Mouse (Mus musculus): ENCODE measurements around the gene Hnrnph3. TPM values are rescaled to one million over a fixed set of nuclear protein-coding genes. Genes with fewer than 3 reads are reported as not detected.
A peak's percentile ranks its signal among the peaks of the same experiment; 100 is the strongest.

The Hnrnph3 gene
- polyA plus RNA-seq, 1 experiment from 2014 or later, result 55.8 TPM

DNA sequence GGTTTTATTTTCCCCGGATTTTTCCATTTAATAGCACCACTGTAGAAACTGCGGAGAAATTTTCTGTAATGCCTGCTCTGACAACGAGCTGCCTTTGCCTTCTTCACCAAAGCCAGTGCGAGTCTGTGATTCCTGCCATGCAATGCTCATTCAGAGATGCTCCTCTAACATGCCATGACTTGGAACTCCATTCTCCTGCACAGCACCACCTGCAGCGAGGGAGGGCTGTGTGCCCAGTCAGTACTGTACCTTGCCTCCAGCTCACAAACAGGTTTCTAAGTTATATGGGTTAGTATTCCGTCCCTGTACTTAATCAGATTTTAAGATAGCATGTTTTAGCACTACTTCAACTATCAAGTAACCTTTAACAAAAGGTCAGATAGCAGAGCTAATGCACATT is 12.5 kb downstream of the Hnrnph3 start:
- Histone ChIP-seq H3K27me3 (replicated peaks; ENCODE audit: control insufficient read depth, insufficient read depth, low read length) (no peaks in the 10 kb centered on the region), H3K27ac (ENCODE audit: low read depth) (no peak overlapping the region), H3K4me3 (ENCODE audit: low read depth, low read length) (no peak overlapping the region), H3K4me1 (replicated peaks; ENCODE audit: control insufficient read depth, insufficient read depth, low read length) (no peaks in the 10 kb centered on the region), H3K36me3 (ENCODE audit: control insufficient read depth, insufficient read depth, low read length) (peaks cover 96% of the 10 kb centered on the region), H3K9ac (ENCODE audit: low read length) (no peak overlapping the region), H3K9me3 (ENCODE audit: control insufficient read depth, low read length) (no peaks in the 10 kb centered on the region), H3K4me2 (ENCODE audit: low read length) (no peak overlapping the region)
- no peak for ATAC-seq (replicated peaks; ENCODE audit: low FRiP score, low TSS enrichment, low read depth)
- WGBS, result 89% methylated on average over 6 of the region's 6 CpGs
- no peak for DNase-seq (ENCODE audit: low spot score)

DNA sequence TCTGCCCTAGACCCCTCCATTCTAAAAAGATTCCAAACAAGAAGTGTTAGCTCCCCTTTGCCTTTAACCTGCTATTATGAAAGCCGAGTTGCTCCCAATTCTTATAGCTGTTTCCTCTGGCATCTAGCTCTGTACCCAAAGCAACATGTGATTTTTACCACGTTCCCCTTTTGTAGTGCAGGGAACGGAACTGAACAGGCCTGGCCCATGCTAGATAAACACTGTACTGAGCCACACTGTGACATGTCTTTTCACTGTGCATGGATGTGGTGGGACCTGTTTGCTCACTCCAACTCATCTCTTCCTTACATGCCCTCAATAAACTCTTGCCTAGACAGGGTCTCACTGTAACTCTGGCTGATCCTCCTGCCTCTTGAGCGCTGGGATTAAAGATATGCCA is 13.7 kb downstream of the Hnrnph3 start:
- Histone ChIP-seq H3K36me3 (ENCODE audit: control insufficient read depth, insufficient read depth, low read length) (peaks cover 93% of the 10 kb centered on the region), H3K4me3 (ENCODE audit: low read depth, low read length) (no peak overlapping the region)
- no peak for ATAC-seq (replicated peaks; ENCODE audit: low FRiP score, low TSS enrichment, low read depth)

DNA sequence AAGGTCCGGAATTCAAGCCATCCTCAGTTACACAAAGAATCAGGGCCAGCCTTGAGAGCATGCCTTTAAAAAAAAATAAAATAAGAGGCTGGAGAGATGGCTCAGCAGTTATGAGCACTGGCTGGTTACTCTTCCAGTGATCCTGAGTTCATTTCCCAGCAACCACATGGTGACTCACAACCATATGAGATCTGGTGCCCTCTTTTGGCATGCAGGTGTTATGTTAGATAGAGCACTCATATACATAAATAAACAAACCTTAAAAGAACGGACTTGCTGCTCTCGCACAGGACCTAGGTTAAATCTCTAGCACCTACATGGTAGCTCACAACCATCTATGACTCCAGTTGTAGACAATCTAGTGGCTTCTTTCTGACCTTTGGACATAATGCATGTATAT is 15.8 kb downstream of the Hnrnph3 start:
- H3K27me3 ChIP-seq (replicated peaks; ENCODE audit: control insufficient read depth, insufficient read depth, low read length), result no peaks in the 10 kb centered on the region
- H3K9me3 ChIP-seq (ENCODE audit: control insufficient read depth, low read length), result no peaks in the 10 kb centered on the region
- no peaks in the 10 kb centered on the region for H3K4me1 ChIP-seq (replicated peaks; ENCODE audit: control insufficient read depth, insufficient read depth, low read length)
- H3K4me2 ChIP-seq (ENCODE audit: low read length), result no peak overlapping the region
- no peak overlapping the region for H3K9ac ChIP-seq (ENCODE audit: low read length)
- no peak overlapping the region for H3K27ac ChIP-seq (ENCODE audit: low read depth)
- peaks cover 94% of the 10 kb centered on the region for H3K36me3 ChIP-seq (ENCODE audit: control insufficient read depth, insufficient read depth, low read length)
- WGBS, result 53% methylated on average over 3 of the region's 3 CpGs
- H3K4me3 ChIP-seq (ENCODE audit: low read depth, low read length), result no peak overlapping the region
- no peak for ATAC-seq (replicated peaks; ENCODE audit: low FRiP score, low TSS enrichment, low read depth)
- DNase-seq (ENCODE audit: low spot score), result no peak

More for the DNA sequence above, 13.7 kb downstream of the Hnrnph3 start:
- no peak overlapping the region for H3K27ac ChIP-seq (ENCODE audit: low read depth)
- H3K27me3 ChIP-seq (replicated peaks; ENCODE audit: control insufficient read depth, insufficient read depth, low read length), result no peaks in the 10 kb centered on the region
- WGBS, result 77% methylated on average over 4 of the region's 4 CpGs
- no peak overlapping the region for H3K9ac ChIP-seq (ENCODE audit: low read length)
- no peaks in the 10 kb centered on the region for H3K4me1 ChIP-seq (replicated peaks; ENCODE audit: control insufficient read depth, insufficient read depth, low read length)
- no peaks in the 10 kb centered on the region for H3K9me3 ChIP-seq (ENCODE audit: control insufficient read depth, low read length)
- no peak for DNase-seq (ENCODE audit: low spot score)
- H3K4me2 ChIP-seq (ENCODE audit: low read length), result no peak overlapping the region

DNA sequence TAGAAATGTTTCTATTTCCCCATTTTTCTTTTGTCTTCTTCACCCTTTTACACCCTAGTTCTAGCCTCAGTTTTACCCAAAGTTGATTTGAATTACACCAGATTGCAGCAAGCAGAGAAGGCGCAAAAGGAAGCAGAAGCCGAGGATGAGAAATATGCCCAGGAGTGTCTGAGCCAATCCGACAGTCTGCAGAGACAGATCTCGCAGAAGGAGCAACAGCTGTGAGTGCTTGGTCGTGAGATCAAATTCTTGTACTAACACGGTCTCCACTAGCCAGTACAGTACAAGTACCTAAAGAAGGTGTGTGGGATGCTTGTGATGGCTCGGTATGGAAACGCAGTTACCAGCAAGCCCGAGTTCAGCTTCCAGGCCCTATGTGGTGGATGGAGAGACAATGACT is 19.5 kb downstream of the Hnrnph3 start:
- H3K4me3 ChIP-seq (ENCODE audit: low read depth, low read length), result no peak overlapping the region
- H3K27me3 ChIP-seq (replicated peaks; ENCODE audit: control insufficient read depth, insufficient read depth, low read length), result no peaks in the 10 kb centered on the region
- no peak overlapping the region for H3K27ac ChIP-seq (ENCODE audit: low read depth)
- H3K9me3 ChIP-seq (ENCODE audit: control insufficient read depth, low read length), result no peaks in the 10 kb centered on the region
- 90% methylated on average over 9 of the region's 9 CpGs for WGBS
- ATAC-seq (replicated peaks; ENCODE audit: low FRiP score, low TSS enrichment, low read depth) (no peak), DNase-seq (ENCODE audit: low spot score) (no peak)
- peaks cover 94% of the 10 kb centered on the region for H3K36me3 ChIP-seq (ENCODE audit: control insufficient read depth, insufficient read depth, low read length)
- H3K4me1 ChIP-seq (replicated peaks; ENCODE audit: control insufficient read depth, insufficient read depth, low read length), result no peaks in the 10 kb centered on the region
- H3K4me2 ChIP-seq (ENCODE audit: low read length), result no peak overlapping the region
- H3K9ac ChIP-seq (ENCODE audit: low read length), result no peak overlapping the region

DNA sequence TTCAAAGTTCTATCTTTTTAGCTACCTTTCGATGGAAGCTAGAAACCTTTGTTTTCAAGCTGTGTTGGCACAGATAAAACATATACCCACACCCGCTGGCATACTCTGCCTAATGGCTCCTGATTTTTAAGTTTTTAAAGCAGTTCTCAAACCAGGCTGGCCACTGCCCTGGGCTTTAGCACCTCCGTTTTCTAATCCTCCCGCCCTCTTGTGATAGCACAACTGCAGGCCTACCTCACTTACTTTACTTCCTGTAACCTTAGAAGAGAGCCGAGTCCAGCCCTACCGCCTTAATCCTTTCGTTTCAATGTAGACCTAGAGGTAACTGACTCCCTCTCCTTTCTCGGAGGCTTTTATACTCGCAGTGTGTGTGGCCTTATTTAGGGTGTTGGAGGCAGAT is 20.8 kb downstream of the Hnrnph3 start:
- no peaks in the 10 kb centered on the region for H3K9me3 ChIP-seq (ENCODE audit: control insufficient read depth, low read length)
- no peak for ATAC-seq (replicated peaks; ENCODE audit: low FRiP score, low TSS enrichment, low read depth)
- no peaks in the 10 kb centered on the region for H3K4me1 ChIP-seq (replicated peaks; ENCODE audit: control insufficient read depth, insufficient read depth, low read length)
- WGBS, result 84% methylated on average over 9 of the region's 9 CpGs
- no peak overlapping the region for H3K4me2 ChIP-seq (ENCODE audit: low read length)
- no peak overlapping the region for H3K9ac ChIP-seq (ENCODE audit: low read length)
- H3K27me3 ChIP-seq (replicated peaks; ENCODE audit: control insufficient read depth, insufficient read depth, low read length), result no peaks in the 10 kb centered on the region
- H3K36me3 ChIP-seq (ENCODE audit: control insufficient read depth, insufficient read depth, low read length), result peaks cover 93% of the 10 kb centered on the region
- no peak for DNase-seq (ENCODE audit: low spot score)
- no peak overlapping the region for H3K4me3 ChIP-seq (ENCODE audit: low read depth, low read length)
- no peak overlapping the region for H3K27ac ChIP-seq (ENCODE audit: low read depth)

DNA sequence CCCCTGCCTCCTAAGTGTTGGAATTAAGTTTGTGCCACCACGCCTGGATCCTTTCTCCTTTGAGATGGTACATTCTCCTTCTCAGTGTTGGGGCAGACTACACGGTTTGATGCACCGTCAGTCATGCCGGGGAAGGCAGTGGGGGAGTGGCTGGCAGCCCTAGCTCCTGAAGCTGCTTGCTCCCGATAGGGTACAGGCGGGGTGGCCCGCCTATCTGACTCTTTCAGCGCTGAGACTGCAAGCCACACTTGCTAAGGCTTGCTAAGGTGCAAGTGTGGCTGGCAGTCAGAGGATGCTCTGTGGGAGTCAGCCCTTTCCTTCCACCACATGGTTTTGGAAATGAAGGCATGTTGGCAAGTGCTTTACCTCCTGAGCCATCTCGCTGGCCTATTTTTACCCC is 23.4 kb downstream of the Hnrnph3 start:
- no peak overlapping the region for H3K4me3 ChIP-seq (ENCODE audit: low read depth, low read length)
- H3K9ac ChIP-seq (ENCODE audit: low read length), result no peak overlapping the region
- peaks cover 93% of the 10 kb centered on the region for H3K36me3 ChIP-seq (ENCODE audit: control insufficient read depth, insufficient read depth, low read length)
- H3K9me3 ChIP-seq (ENCODE audit: control insufficient read depth, low read length), result no peaks in the 10 kb centered on the region
- no peak overlapping the region for H3K4me2 ChIP-seq (ENCODE audit: low read length)
- ATAC-seq (replicated peaks; ENCODE audit: low FRiP score, low TSS enrichment, low read depth), result no peak
- H3K4me1 ChIP-seq (replicated peaks; ENCODE audit: control insufficient read depth, insufficient read depth, low read length), result no peaks in the 10 kb centered on the region
- 77% methylated on average over 9 of the region's 9 CpGs for WGBS
- H3K27ac ChIP-seq (ENCODE audit: low read depth), result no peak overlapping the region
- H3K27me3 ChIP-seq (replicated peaks; ENCODE audit: control insufficient read depth, insufficient read depth, low read length), result no peaks in the 10 kb centered on the region
- DNase-seq (ENCODE audit: low spot score), result no peak

DNA sequence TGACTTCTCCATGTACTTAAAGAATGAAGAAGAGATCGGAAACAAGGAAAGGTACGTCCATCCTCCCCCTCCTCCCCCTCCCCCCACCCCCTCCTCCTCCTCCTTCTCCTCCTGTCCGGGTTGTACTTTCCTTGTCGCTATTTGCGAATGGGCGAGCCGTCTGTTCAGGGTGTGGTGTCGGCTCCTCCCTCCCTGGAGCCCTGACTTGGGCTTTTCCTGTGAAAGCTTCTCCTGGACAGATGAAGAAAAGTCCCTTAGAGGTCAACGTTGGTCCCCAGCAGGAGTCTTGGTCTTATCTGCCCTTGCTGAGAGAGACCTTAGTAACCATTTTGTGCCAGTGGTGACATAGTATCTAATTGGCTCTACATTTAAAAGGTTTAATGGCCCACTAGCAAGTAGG is 30.0 kb downstream of the Hnrnph3 start:
- H3K27ac ChIP-seq (ENCODE audit: low read depth), result no peak overlapping the region
- H3K4me3 ChIP-seq (ENCODE audit: low read depth, low read length), result no peak overlapping the region
- H3K27me3 ChIP-seq (replicated peaks; ENCODE audit: control insufficient read depth, insufficient read depth, low read length), result no peaks in the 10 kb centered on the region
- H3K36me3 ChIP-seq (ENCODE audit: control insufficient read depth, insufficient read depth, low read length), result peaks cover 78% of the 10 kb centered on the region
- no peaks in the 10 kb centered on the region for H3K4me1 ChIP-seq (replicated peaks; ENCODE audit: control insufficient read depth, insufficient read depth, low read length)
- H3K9ac ChIP-seq (ENCODE audit: low read length), result no peak overlapping the region
- no peak overlapping the region for H3K4me2 ChIP-seq (ENCODE audit: low read length)
- DNase-seq (ENCODE audit: low spot score) (no peak), ATAC-seq (replicated peaks; ENCODE audit: low FRiP score, low TSS enrichment, low read depth) (no peak)
- H3K9me3 ChIP-seq (ENCODE audit: control insufficient read depth, low read length), result no peaks in the 10 kb centered on the region
- WGBS, result 80% methylated on average over 6 of the region's 9 CpGs

DNA sequence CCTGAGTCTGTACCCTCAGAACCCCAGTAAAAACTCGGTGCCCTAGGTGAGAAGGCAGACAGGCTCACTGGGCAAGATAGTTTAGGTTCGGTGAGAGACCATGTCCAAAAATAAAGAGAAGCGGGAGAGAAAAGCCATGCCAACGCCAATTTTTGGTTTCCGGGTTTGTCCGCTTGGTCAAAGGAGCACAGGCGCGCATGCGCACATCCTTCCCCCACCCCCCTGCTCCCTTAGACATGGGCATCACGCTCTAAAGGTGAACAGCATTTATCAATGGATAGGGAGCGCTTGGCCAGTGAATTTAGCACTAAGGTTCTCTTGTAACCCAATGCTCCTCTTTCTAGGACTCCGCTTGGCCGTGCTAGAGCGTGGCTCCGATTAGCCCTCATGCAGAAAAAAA is 33.4 kb downstream of the Hnrnph3 start:
- no peaks in the 10 kb centered on the region for H3K9me3 ChIP-seq (ENCODE audit: control insufficient read depth, low read length)
- 93% methylated on average over 15 of the region's 15 CpGs for WGBS
- no peak overlapping the region for H3K4me2 ChIP-seq (ENCODE audit: low read length)
- H3K9ac ChIP-seq (ENCODE audit: low read length), result no peak overlapping the region
- H3K27me3 ChIP-seq (replicated peaks; ENCODE audit: control insufficient read depth, insufficient read depth, low read length), result no peaks in the 10 kb centered on the region
- H3K27ac ChIP-seq (ENCODE audit: low read depth), result no peak overlapping the region
- peaks cover 56% of the 10 kb centered on the region for H3K36me3 ChIP-seq (ENCODE audit: control insufficient read depth, insufficient read depth, low read length)
- H3K4me1 ChIP-seq (replicated peaks; ENCODE audit: control insufficient read depth, insufficient read depth, low read length), result no peaks in the 10 kb centered on the region
- ATAC-seq (replicated peaks; ENCODE audit: low FRiP score, low TSS enrichment, low read depth) (no peak), DNase-seq (ENCODE audit: low spot score) (no peak)
- no peak overlapping the region for H3K4me3 ChIP-seq (ENCODE audit: low read depth, low read length)

DNA sequence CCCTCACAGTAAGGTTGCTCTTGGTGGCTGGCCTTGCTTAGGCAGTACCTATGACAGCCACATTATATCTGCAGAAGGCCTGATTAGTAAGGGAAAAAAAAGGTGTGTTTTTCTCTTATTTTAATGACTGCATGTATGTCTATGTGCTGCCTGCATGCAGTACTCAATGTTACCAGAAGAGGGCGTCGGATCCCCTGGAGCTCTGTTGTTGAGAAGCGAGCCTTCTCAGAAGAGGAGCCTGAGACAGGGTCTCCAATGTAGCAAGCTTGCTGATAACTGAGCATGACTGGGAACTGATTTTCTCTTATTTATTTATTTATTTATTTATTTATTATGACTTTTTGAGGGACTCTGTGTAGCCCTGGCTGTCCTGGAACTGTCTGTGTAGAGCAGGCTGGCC is 36.7 kb downstream of the Hnrnph3 start:
- peak; percentile 70 for DNase-seq (ENCODE audit: low spot score)
- peaks cover 49% of the 10 kb centered on the region for H3K36me3 ChIP-seq (ENCODE audit: control insufficient read depth, insufficient read depth, low read length)

More for the DNA sequence above, 36.7 kb downstream of the Hnrnph3 start:
- Histone ChIP-seq H3K9me3 (ENCODE audit: control insufficient read depth, low read length) (no peaks in the 10 kb centered on the region), H3K4me1 (replicated peaks; ENCODE audit: control insufficient read depth, insufficient read depth, low read length) (no peaks in the 10 kb centered on the region), H3K4me3 (ENCODE audit: low read depth, low read length) (no peak overlapping the region), H3K27ac (ENCODE audit: low read depth) (no peak overlapping the region), H3K27me3 (replicated peaks; ENCODE audit: control insufficient read depth, insufficient read depth, low read length) (no peaks in the 10 kb centered on the region), H3K4me2 (ENCODE audit: low read length) (no peak overlapping the region), H3K9ac (ENCODE audit: low read length) (no peak overlapping the region)
- WGBS, result 31% methylated on average over 3 of the region's 3 CpGs
- no peak for ATAC-seq (replicated peaks; ENCODE audit: low FRiP score, low TSS enrichment, low read depth)
